Mouse (Mus musculus): ENCODE data around the gene Smad1. TPM values are rescaled to one million over a fixed set of nuclear protein-coding genes. Genes with fewer than 3 reads are reported as not detected.

The Smad1 gene
- polyA plus RNA-seq, 1 experiment from 2014 or later = 39.6 TPM

- Histone ChIP-seq H3K9me3 (replicated peaks) (no peaks in the 10 kb centered on the region), H3K4me3 (no peak overlapping the region), H3K36me3 (peaks cover 68% of the 10 kb centered on the region), H3K4me1 (peaks cover 19% of the 10 kb centered on the region), H3K27ac (no peak overlapping the region), H3K27me3 (ENCODE audit: low read depth, poor library complexity, severe bottlenecking) (no peaks in the 10 kb centered on the region)
- no peak for DNase-seq (ENCODE audit: low spot score)
- 93% methylated on average over 8 of the region's 8 CpGs for WGBS
These were observed 34.5 kb downstream of the Smad1 start for GRCm38 (mm10) chr8:79364806-79365205.

GRCm38 (mm10) chr8:79362430-79362829 is 36.9 kb downstream of the Smad1 start:
- no peak overlapping the region for H3K27ac ChIP-seq
- WGBS = 49% methylated on average over 2 of the region's 2 CpGs
- peaks cover 19% of the 10 kb centered on the region for H3K4me1 ChIP-seq
- peaks cover 69% of the 10 kb centered on the region for H3K36me3 ChIP-seq
- DNase-seq (ENCODE audit: low spot score) = no peak
- no peaks in the 10 kb centered on the region for H3K9me3 ChIP-seq (replicated peaks)
- no peak overlapping the region for H3K4me3 ChIP-seq
- H3K27me3 ChIP-seq (ENCODE audit: low read depth, poor library complexity, severe bottlenecking) = no peaks in the 10 kb centered on the region

- peaks cover 27% of the 10 kb centered on the region for H3K4me1 ChIP-seq
- no peak overlapping the region for H3K4me3 ChIP-seq
- H3K27me3 ChIP-seq (ENCODE audit: low read depth, poor library complexity, severe bottlenecking) = no peaks in the 10 kb centered on the region
- no peak overlapping the region for H3K27ac ChIP-seq
- 81% methylated on average over 6 of the region's 6 CpGs for WGBS
- DNase-seq (ENCODE audit: low spot score) = no peak
- peaks cover 68% of the 10 kb centered on the region for H3K36me3 ChIP-seq
- no peaks in the 10 kb centered on the region for H3K9me3 ChIP-seq (replicated peaks)
These were observed 38.4 kb downstream of the Smad1 start for GRCm38 (mm10) chr8:79360774-79361527.

GRCm38 (mm10) chr8:79360302-79360701 is 39.0 kb downstream of the Smad1 start:
- 80% methylated on average over 9 of the region's 9 CpGs for WGBS
- no peaks in the 10 kb centered on the region for H3K9me3 ChIP-seq (replicated peaks)
- H3K27me3 ChIP-seq (ENCODE audit: low read depth, poor library complexity, severe bottlenecking) = no peaks in the 10 kb centered on the region
- no peak overlapping the region for H3K27ac ChIP-seq
- H3K36me3 ChIP-seq = peaks cover 68% of the 10 kb centered on the region
- H3K4me3 ChIP-seq = no peak overlapping the region
- no peak for DNase-seq (ENCODE audit: low spot score)
- H3K4me1 ChIP-seq = peaks cover 30% of the 10 kb centered on the region

- peaks cover 81% of the 10 kb centered on the region for H3K36me3 ChIP-seq
- no peaks in the 10 kb centered on the region for H3K27me3 ChIP-seq (ENCODE audit: low read depth, poor library complexity, severe bottlenecking)
- WGBS = 59% methylated on average over 16 of the region's 16 CpGs
- H3K27ac ChIP-seq = peak overlapping the region; percentile 28; the same call in 1 of the 2 replicates
- peaks cover 28% of the 10 kb centered on the region for H3K4me1 ChIP-seq
- H3K4me3 ChIP-seq = no peak overlapping the region
- DNase-seq (ENCODE audit: low spot score) = peak; percentile 35
- no peaks in the 10 kb centered on the region for H3K9me3 ChIP-seq (replicated peaks)
These were observed 43.4 kb downstream of the Smad1 start for GRCm38 (mm10) chr8:79355721-79356434.

GRCm38 (mm10) chr8:79354009-79354408 is 45.3 kb downstream of the Smad1 start:
- H3K27ac ChIP-seq = no peak overlapping the region
- WGBS = 82% methylated on average over 7 of the region's 7 CpGs
- no peak for DNase-seq (ENCODE audit: low spot score)

GRCm38 (mm10) chr8:79351916-79352315 is 47.4 kb downstream of the Smad1 start:
- Histone ChIP-seq H3K27me3 (ENCODE audit: low read depth, poor library complexity, severe bottlenecking) (no peaks in the 10 kb centered on the region), H3K36me3 (peaks cover 82% of the 10 kb centered on the region), H3K9me3 (replicated peaks) (no peaks in the 10 kb centered on the region), H3K4me1 (peaks cover 22% of the 10 kb centered on the region), H3K4me3 (no peak overlapping the region), H3K27ac (no peak overlapping the region)
- DNase-seq (ENCODE audit: low spot score) = no peak
- 93% methylated on average over 8 of the region's 8 CpGs for WGBS

More at GRCm38 (mm10) chr8:79354009-79354408, 45.3 kb downstream of the Smad1 start:
- H3K27me3 ChIP-seq (ENCODE audit: low read depth, poor library complexity, severe bottlenecking) = no peaks in the 10 kb centered on the region
- H3K36me3 ChIP-seq = peaks cover 84% of the 10 kb centered on the region
- H3K4me3 ChIP-seq = no peak overlapping the region
- H3K4me1 ChIP-seq = peaks cover 22% of the 10 kb centered on the region
- no peaks in the 10 kb centered on the region for H3K9me3 ChIP-seq (replicated peaks)

- WGBS = 86% methylated on average over 3 of the region's 3 CpGs
- H3K27ac ChIP-seq = no peak overlapping the region
- H3K27me3 ChIP-seq (ENCODE audit: low read depth, poor library complexity, severe bottlenecking) = no peaks in the 10 kb centered on the region
- peaks cover 88% of the 10 kb centered on the region for H3K36me3 ChIP-seq
- H3K4me1 ChIP-seq = peaks cover 13% of the 10 kb centered on the region
- DNase-seq (ENCODE audit: low spot score) = no peak
- H3K4me3 ChIP-seq = no peak overlapping the region
- no peaks in the 10 kb centered on the region for H3K9me3 ChIP-seq (replicated peaks)
These were observed 48.5 kb downstream of the Smad1 start for GRCm38 (mm10) chr8:79350805-79351204.

- Histone ChIP-seq H3K36me3 (peaks cover 89% of the 10 kb centered on the region), H3K4me1 (peaks cover 11% of the 10 kb centered on the region; the same call in 1 of the 2 replicates), H3K27me3 (ENCODE audit: low read depth, poor library complexity, severe bottlenecking) (no peaks in the 10 kb centered on the region), H3K4me3 (no peak overlapping the region), H3K9me3 (replicated peaks) (no peaks in the 10 kb centered on the region), H3K27ac (no peak overlapping the region)
- WGBS = 88% methylated on average over 6 of the region's 6 CpGs
- DNase-seq (ENCODE audit: low spot score) = no peak
These were observed 49.2 kb downstream of the Smad1 start for GRCm38 (mm10) chr8:79350094-79350593.

- Histone ChIP-seq H3K27me3 (ENCODE audit: low read depth, poor library complexity, severe bottlenecking) (no peaks in the 10 kb centered on the region), H3K27ac (no peak overlapping the region), H3K36me3 (peaks cover 84% of the 10 kb centered on the region), H3K4me3 (no peak overlapping the region), H3K4me1 (no peaks in the 10 kb centered on the region), H3K9me3 (replicated peaks) (no peaks in the 10 kb centered on the region)
- 94% methylated on average over 10 of the region's 10 CpGs for WGBS
- DNase-seq (ENCODE audit: low spot score) = no peak
These were observed 52.9 kb downstream of the Smad1 start for GRCm38 (mm10) chr8:79346414-79346813.

- H3K9me3 ChIP-seq (replicated peaks) = no peaks in the 10 kb centered on the region
- DNase-seq (ENCODE audit: low spot score) = no peak
- no peaks in the 10 kb centered on the region for H3K27me3 ChIP-seq (ENCODE audit: low read depth, poor library complexity, severe bottlenecking)
- WGBS = 86% methylated on average over 6 of the region's 6 CpGs
- no peak overlapping the region for H3K4me3 ChIP-seq
- no peaks in the 10 kb centered on the region for H3K4me1 ChIP-seq
- no peak overlapping the region for H3K27ac ChIP-seq
- peaks cover 87% of the 10 kb centered on the region for H3K36me3 ChIP-seq
These were observed 53.5 kb downstream of the Smad1 start for GRCm38 (mm10) chr8:79345856-79346255.

GRCm38 (mm10) chr8:79341236-79341635 is 58.1 kb downstream of the Smad1 start:
- peaks cover 88% of the 10 kb centered on the region for H3K36me3 ChIP-seq
- no peaks in the 10 kb centered on the region for H3K4me1 ChIP-seq
- H3K27me3 ChIP-seq (ENCODE audit: low read depth, poor library complexity, severe bottlenecking) = no peaks in the 10 kb centered on the region
- H3K27ac ChIP-seq = no peak overlapping the region
- no peaks in the 10 kb centered on the region for H3K9me3 ChIP-seq (replicated peaks)
- H3K4me3 ChIP-seq = no peak overlapping the region
- no peak for DNase-seq (ENCODE audit: low spot score)
- 90% methylated on average over 8 of the region's 8 CpGs for WGBS

GRCm38 (mm10) chr8:79339555-79339954 is 59.8 kb downstream of the Smad1 start:
- Histone ChIP-seq H3K27me3 (ENCODE audit: low read depth, poor library complexity, severe bottlenecking) (no peaks in the 10 kb centered on the region), H3K4me3 (no peak overlapping the region), H3K9me3 (replicated peaks) (no peaks in the 10 kb centered on the region), H3K27ac (no peak overlapping the region), H3K4me1 (no peaks in the 10 kb centered on the region), H3K36me3 (peaks cover 73% of the 10 kb centered on the region)
- WGBS = 86% methylated on average over 9 of the region's 9 CpGs
- no peak for DNase-seq (ENCODE audit: low spot score)
